Mouse (Mus musculus): ENCODE data around the gene Sp1.

DNA sequence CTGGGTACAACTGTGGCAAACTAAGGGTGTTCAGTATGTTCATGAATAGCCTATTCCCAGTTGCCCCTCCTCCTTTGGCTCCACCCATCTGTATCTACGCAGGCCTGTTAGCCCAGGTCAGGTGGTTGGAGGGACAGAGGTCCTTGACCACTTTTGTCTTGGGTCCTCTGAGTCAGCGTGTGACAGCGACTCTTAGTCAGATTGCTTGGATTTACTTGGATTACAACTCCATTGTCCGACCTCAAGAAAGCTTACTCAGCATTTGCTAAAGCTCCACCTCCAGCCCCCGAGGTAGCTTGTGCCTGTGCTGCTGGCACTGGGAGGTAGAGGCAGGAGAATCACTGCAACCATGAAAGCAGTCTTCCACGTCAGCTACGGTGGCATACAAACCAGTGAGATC is 45.0 kb downstream of the Sp1 start:
- no peak for TF ChIP-seq CTCF (conservative IDR thresholded peaks at IDR 0.05; ENCODE audit: insufficient read depth, insufficient read length, low read depth, low read length)
- TF ChIP-seq POLR2A (IDR thresholded peaks at IDR 0.05; ENCODE audit: low read depth, low read length): no peak
